Mouse (Mus musculus) embryonic fibroblast, embryonic 13.5 days (primary cell): ENCODE results near the gene Lgi1. TPM values are rescaled to one million over a fixed set of nuclear protein-coding genes. Genes with fewer than 3 reads are reported as not detected.

Experiments
- H3K27ac ChIP-seq: 2 replicates; pipeline ENCODE4 v1.5.1; 2012; ENCODE audit warnings: low read length, control low read depth, inconsistent platforms; ENCODE audit not compliant: insufficient read depth
- H3K4me1 ChIP-seq: 2 replicates; pipeline ENCODE4 v1.6.1; 2011; ENCODE audit warnings: low read length; ENCODE audit not compliant: control insufficient read depth, insufficient read depth
- H3K4me3 ChIP-seq: 2 replicates; pipeline ENCODE4 v1.5.1; 2011; ENCODE audit warnings: mild to moderate bottlenecking, control low read depth, low read length; ENCODE audit not compliant: insufficient read depth
- CTCF ChIP-seq: IDR thresholded peaks from 2 replicates; pipeline ENCODE4 v1.5.1; 2011; ENCODE audit warnings: mild to moderate bottlenecking, control low read depth, low read length, moderate library complexity, borderline replicate concordance; ENCODE audit not compliant: insufficient read depth
- POLR2A ChIP-seq: IDR thresholded peaks from 2 replicates; pipeline ENCODE4 v1.6.1; 2011; ENCODE audit warnings: low read depth, mild to moderate bottlenecking, control low read depth, low read length, moderate library complexity
- polyA plus RNA-seq: library from polyadenylated mRNA; stranded (reverse); fragments of >200 nt; gene quantifications from 2 replicates; pipeline ENCODE4 v1.2.4, GENCODE M21; 2011; ENCODE audit warnings: low read depth; ENCODE audit not compliant: missing spikeins, insufficient read length

The Lgi1 gene
- polyA plus RNA-seq, 1 experiment = 0.16 TPM

GRCm38 (mm10) chr19:38260346-38260745, 4.0 kb upstream of the Lgi1 start:
- Histone ChIP-seq H3K4me3 (no peak overlapping the region), H3K4me1 (no peaks in the 10 kb centered on the region), H3K27ac (no peak overlapping the region)
- TF ChIP-seq CTCF (no peak), POLR2A (no peak)

GRCm38 (mm10) chr19:38261351-38261750, 3.0 kb upstream of the Lgi1 start:
- H3K4me1 ChIP-seq = no peaks in the 10 kb centered on the region
- TF ChIP-seq CTCF (no peak), POLR2A (no peak)
- no peak overlapping the region for H3K4me3 ChIP-seq
- H3K27ac ChIP-seq = no peak overlapping the region

GRCm38 (mm10) chr19:38263829-38264504, 369 bp upstream of the Lgi1 start:
- Histone ChIP-seq H3K27ac (no peak overlapping the region), H3K4me1 (no peaks in the 10 kb centered on the region), H3K4me3 (no peak overlapping the region)
- TF ChIP-seq POLR2A = no peak
- no peak for TF ChIP-seq CTCF

GRCm38 (mm10) chr19:38265767-38266166, 1.4 kb downstream of the Lgi1 start:
- H3K27ac ChIP-seq = no peak overlapping the region
- TF ChIP-seq POLR2A (no peak), CTCF (no peak)
- no peaks in the 10 kb centered on the region for H3K4me1 ChIP-seq
- H3K4me3 ChIP-seq = no peak overlapping the region

- no peak for TF ChIP-seq POLR2A
- Histone ChIP-seq H3K4me3 (no peak overlapping the region), H3K27ac (no peak overlapping the region), H3K4me1 (no peaks in the 10 kb centered on the region)
These were observed 3.1 kb downstream of the Lgi1 start for GRCm38 (mm10) chr19:38267469-38267868.

- no peaks in the 10 kb centered on the region for H3K4me1 ChIP-seq
- no peak for TF ChIP-seq CTCF
- TF ChIP-seq POLR2A = no peak
- no peak overlapping the region for H3K27ac ChIP-seq
- no peak overlapping the region for H3K4me3 ChIP-seq
These were observed 6.7 kb downstream of the Lgi1 start for GRCm38 (mm10) chr19:38271071-38271470.

GRCm38 (mm10) chr19:38273820-38274219, 9.5 kb downstream of the Lgi1 start:
- TF ChIP-seq POLR2A = no peak
- no peak for TF ChIP-seq CTCF
- Histone ChIP-seq H3K4me3 (no peak overlapping the region), H3K27ac (no peak overlapping the region), H3K4me1 (no peaks in the 10 kb centered on the region)

- no peak overlapping the region for H3K27ac ChIP-seq
- no peak for TF ChIP-seq CTCF
- TF ChIP-seq POLR2A = no peak
- no peak overlapping the region for H3K4me3 ChIP-seq
- no peaks in the 10 kb centered on the region for H3K4me1 ChIP-seq
These were observed 10.5 kb downstream of the Lgi1 start for GRCm38 (mm10) chr19:38274747-38275421.

- Histone ChIP-seq H3K4me3 (no peak overlapping the region), H3K27ac (no peak overlapping the region), H3K4me1 (no peaks in the 10 kb centered on the region)
- TF ChIP-seq CTCF (no peak), POLR2A (no peak)
These were observed 11.9 kb downstream of the Lgi1 start for GRCm38 (mm10) chr19:38276226-38276625.

- Histone ChIP-seq H3K4me1 (no peaks in the 10 kb centered on the region), H3K4me3 (no peak overlapping the region), H3K27ac (no peak overlapping the region)
- TF ChIP-seq POLR2A (no peak), CTCF (no peak)
These were observed 15.9 kb downstream of the Lgi1 start for GRCm38 (mm10) chr19:38280242-38280641.
